Mouse (Mus musculus): ENCODE data around the gene Dusp7.

DNA sequence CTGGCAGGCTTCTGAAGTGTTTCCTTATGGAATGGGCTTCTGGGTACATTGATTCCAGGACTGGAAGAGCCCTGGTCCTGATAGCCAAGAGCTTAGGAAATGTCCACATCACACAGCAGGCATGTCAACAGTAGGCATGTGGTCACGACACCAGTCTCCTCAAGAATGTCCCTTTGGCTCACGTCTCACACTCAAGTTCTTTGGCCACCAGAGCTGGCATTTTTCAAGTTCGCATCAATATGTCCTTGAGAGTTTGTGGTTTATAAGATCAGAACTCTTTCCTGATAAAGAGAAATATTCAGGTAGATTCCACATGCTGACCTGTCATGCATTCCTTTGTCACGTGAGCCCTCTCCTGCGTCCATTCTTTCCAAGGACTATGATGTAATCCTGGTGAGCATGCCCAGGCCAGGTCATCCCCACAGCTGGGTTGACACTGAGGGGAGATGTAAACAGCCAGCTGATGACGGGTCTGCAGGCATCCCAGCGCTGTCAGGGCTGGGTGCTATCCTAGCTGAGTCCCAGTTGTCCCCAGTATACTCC lies 40.3 kb upstream of the Dusp7 start:
- TF ChIP-seq MAX (IDR thresholded peaks at IDR 0.05; ENCODE audit: low read depth) (no peak), MYOD1 (IDR thresholded peaks at IDR 0.05; ENCODE audit: control insufficient read depth in 1 of 3, insufficient read length in 2 of 3, low read depth in 2 of 3) (no peak), MYOG (IDR thresholded peaks at IDR 0.05; ENCODE audit: control insufficient read depth in 1 of 3, insufficient read depth in 1 of 3, insufficient read length in 2 of 3, low read depth in 2 of 3) (no peak), USF1 (IDR thresholded peaks at IDR 0.05; ENCODE audit: low read depth) (no peak), POLR2A (IDR thresholded peaks at IDR 0.05; ENCODE audit: insufficient read length, low read depth) (no peak), E2F4 (IDR thresholded peaks at IDR 0.05; ENCODE audit: insufficient read depth) (no peak)

Data from myocyte (in vitro differentiated cells).